Mouse (Mus musculus) urinary bladder, adult 2 months (tissue): ENCODE results near the gene Gm28043. TPM values are rescaled to one million over a fixed set of nuclear protein-coding genes. Genes with fewer than 3 reads are reported as not detected.
A peak's percentile ranks its signal among the peaks of the same experiment; 100 is the strongest.

Source experiments
- DNase-seq: peaks from one replicate; pipeline ENCODE4 v3.0.0; 2022; ENCODE audit warnings: low spot score
- polyA plus RNA-seq: library from polyadenylated mRNA; depleted of rRNA; stranded (reverse); fragments of >200 nt; gene quantifications from 2 replicates; pipeline ENCODE4 v1.2.3, GENCODE M21; 2012

Gm28043 gene
- polyA plus RNA-seq, 1 experiment, result 1.7 TPM

DNA sequence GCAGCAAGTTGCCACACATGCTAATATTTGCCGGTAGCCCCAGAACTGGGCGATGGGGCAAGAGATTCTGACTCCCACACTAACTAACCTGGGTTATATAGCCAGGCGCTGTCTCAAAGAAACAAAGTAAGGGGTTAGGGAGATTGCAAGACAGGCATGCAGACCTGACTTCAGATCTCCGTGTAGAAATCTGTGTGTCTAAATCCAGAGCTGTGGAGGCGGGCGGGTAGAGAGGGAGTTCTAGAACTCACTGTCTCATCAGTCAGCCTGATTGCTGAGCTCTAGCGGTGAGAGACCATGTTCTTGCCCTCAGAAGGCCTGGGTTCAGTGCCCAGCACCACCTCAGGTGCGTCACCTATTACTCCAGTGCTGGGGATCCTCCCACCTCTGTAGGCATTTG, 8.8 kb downstream of the Gm28043 start:
- no peak for DNase-seq

DNA sequence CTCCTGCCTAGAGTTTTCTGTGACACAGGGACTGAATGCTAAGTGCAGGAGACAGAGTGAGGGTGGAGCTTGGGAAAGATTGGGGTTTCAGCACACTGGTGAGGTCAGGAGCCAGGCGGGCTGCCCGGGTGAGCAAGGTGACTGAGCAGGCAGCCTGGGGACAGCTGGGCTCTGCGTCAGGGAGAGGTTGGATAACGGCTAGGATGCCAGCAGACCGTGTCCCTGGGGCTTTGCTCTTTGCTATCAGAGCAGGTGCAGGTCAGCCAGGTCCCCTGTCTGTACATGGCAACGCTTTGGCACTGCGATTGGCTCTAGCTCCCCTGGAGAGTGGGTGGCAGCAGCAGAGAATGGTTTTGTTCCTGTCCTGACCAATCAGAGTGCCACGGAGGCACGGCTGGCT, 12.6 kb downstream of the Gm28043 start:
- no peak for DNase-seq

DNA sequence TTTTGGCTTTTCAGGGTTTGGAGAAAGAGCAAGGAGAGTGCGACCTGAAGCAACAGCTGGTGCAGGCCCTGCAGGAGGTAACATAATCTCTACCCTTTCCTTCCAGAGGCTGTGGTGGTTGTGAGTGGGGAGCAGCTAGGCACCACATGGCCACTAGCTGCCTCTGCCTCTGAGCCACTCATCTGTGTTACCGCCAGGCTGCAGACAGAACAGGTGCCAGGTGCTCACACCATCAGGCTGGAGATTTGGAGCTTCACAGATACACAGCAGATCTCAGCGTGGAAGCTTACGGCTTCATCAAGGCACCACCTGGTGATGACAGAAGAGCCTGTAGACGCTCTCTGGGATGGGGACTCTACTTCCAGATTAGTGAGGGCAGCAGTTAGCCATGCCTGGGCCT, 14.3 kb downstream of the Gm28043 start:
- DNase-seq, result no peak

DNA sequence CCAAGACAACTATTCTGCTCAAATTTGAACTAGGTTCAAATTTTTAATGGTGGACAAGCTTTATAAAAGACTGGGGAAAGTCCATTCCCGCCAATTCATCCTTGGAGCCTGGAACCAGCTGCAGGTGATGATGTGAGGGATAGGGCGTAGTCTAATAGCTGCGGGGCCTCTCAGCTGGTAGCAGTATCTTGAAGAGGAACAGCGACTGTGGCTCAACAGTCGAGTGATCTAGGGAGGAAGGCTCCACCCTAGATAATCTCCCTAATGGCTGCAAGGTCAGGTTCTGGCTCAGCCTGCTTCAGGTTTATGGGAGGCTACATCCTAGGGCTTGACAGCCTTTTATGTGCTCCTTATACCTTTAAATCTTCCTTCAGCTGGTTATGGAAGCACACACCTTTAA, 14.9 kb downstream of the Gm28043 start:
- DNase-seq, result no peak

DNA sequence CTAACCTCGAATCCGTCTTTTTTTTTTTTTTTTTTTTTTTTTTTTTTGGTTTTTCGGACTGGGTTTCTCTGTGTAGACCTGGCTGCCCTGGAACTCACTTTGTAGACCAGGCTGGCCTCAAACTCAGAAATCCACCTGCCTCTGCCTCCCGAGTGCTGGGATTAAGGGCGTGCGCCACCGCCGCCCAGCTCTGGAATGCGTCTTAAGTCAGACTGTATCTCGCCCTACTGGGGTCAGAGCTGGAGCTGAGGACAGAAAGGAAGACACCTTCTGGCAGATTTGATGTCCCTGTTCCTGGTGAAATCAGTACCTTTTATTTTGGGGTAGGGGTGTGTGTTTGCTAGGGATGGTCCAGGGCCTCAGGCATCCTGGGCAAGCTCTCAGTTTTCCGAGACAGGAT, 17.6 kb downstream of the Gm28043 start:
- no peak for DNase-seq

DNA sequence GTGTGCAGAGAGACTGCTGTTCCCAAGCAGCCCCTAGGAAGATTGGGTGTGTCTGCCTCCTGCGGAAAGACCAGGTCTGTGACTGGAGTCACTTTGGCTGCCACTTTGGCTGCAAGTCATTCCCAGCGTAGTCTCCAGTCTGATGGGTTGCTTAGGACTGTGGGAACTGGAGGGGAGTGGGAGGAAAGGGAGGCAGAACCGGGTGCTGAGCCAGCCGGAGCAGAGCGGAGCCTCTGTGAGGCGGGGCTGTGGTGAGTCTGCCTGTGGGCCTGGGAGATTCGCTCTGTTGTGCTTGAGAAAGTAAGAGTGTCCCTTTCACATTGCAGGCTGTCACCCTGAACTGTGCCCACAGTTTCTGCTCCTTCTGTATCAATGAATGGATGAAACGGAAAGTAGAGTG, 20.8 kb downstream of the Gm28043 start:
- no peak for DNase-seq

DNA sequence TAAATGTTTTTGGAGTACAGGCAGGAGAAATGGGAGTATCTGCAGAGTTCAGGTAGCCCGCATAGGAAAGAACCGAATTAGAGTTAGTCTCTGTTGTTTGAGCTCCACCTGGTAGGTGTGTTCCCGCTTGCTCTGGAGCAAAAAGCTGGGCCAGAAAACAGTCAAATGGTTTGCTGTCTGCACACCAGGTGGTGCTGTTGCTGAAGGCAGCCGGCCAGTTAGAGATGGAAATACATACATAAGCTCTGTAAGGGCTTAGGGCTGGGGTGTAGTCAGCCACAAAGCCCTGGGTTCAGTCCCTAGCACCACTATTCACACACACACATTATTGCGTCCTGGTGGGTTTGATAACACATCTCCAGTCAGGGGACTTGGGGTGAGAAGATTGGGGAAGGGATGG, 21.4 kb downstream of the Gm28043 start:
- no peak for DNase-seq

DNA sequence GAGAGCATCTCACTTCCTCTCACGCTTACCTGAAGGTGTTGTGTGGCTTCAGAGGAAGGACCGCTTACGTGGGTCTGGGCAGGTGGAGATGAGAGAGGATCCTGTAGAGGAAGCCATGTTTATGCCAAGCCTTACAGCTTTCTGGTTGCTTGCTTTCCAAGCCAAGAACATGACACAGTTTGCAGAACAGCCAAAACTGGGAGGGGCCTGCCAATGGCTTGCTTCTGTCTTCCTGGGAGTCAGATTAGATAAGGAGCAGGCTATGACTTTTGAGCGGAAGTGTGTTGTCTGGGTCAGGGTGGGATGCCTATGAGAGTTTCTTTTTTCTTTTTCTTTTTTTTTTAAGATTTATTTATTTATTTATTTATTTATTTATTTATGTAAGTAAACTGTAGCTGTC, 22.7 kb downstream of the Gm28043 start:
- DNase-seq, result no peak

DNA sequence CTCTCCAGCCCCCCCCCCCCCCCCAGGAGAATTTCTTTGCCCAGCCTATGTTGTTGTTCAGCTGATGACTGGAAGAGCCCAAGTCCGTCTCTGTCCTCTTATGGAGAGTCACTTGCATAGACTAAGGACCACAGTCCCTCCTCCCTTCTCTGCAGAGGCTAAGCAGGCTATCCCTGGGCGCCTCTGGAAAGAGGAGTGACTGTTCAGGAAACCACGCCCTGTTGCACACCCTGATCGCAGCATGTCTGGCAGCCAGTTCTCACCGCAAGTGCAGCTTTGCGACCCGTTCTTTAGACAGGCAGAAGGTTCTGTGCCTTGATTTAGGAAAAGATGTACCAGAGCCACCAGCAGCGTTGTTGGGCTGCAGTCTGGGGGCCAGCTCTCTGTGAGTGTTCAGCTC, 23.2 kb downstream of the Gm28043 start:
- no peak for DNase-seq

DNA sequence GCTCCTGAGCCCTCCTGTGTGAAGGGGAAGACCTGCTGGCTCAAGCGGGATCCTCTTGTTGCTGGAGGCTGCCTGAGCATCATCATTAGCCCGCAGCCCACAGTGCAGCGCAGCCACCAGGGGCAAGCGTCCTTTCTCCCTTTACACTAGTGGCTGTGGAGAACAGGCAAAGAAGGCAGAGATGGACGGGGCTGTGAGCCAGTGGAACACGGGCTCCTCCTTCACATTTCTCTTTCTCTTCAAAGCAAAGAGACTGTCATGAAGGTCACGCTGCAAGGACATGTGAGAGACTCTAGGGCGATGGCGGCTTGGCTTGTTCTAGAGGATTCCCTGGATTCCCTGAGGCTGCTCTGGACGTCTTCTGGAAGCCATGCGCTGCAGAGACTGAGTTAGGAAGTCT, 26.3 kb downstream of the Gm28043 start:
- no peak for DNase-seq

DNA sequence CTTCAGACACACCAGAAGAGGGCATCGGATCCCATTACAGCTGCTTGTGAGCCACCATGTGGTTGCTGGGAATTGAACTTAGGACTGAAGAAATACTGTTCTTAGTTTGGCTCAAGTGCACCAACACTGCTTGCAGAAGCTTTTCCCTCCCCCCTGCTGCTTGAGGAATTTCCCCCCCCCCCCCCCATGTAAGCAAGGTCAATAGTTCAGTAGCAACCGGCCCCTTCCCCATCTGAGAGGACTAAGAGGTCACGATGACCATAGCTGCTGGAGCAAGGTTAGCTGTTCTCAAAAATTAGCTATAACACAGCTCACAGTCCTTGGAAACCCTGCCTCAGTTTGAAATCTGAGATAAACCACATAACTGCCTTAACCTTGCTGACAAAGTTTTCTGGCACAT, 27.5 kb downstream of the Gm28043 start:
- DNase-seq, result no peak

DNA sequence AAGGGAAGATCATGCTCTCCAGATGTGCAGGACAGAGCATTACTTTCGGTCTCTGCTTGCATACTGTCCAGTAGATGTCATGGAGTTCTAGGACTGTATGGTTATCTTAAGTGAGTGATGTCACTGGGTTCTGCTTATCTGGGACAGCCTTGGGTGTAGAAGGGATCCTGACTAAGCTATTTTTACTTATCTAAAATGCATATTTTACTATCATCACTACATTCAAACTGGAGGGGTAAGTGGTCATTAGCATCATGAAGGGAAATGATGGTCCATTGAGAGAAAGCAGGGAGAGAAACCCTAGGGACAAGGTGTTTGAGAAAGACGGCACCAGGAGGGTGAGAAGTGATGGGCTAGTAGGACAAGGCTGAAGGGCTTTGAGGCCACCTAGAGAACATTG, 43.6 kb downstream of the Gm28043 start:
- no peak for DNase-seq

DNA sequence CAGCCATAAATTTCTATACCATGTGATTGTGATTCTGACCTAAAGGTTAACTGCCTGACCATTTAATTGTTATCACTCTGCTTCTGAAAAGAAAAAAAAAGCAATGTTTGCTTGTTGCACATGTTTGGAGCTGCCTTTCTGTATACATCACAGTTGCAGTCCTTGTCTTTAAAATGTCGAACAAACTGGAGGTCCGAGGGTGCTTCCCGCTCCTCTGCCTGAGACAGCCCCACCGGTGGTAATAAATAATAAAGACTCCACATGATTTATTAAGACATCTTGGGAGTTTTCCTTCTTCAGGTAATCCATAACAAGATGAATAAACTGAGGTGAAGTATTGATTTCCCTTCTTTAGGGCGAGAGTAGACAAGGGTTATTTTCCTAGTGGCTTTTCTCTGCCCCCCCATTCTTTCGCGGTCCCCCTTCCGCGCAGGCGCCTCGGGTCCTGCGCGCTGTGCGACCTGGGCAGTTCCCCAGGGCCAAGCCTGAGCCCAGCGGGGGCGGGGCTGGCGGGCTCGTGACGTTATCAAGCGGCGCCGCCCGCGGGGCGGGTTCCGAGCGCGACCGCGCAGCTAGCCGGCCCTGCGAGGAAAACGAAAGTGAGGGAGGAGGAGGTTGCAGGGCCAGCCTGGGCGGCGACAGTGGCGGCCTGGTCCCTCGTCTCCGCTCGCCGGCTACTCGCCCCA, 45.5 kb downstream of the Gm28043 start, which contains the start of gene Cmtr1:
Gene Cmtr1 (plus strand): TSS at position 520 of the 686 bp plus-strand sequence.
- DNase-seq, result peak; percentile 96

DNA sequence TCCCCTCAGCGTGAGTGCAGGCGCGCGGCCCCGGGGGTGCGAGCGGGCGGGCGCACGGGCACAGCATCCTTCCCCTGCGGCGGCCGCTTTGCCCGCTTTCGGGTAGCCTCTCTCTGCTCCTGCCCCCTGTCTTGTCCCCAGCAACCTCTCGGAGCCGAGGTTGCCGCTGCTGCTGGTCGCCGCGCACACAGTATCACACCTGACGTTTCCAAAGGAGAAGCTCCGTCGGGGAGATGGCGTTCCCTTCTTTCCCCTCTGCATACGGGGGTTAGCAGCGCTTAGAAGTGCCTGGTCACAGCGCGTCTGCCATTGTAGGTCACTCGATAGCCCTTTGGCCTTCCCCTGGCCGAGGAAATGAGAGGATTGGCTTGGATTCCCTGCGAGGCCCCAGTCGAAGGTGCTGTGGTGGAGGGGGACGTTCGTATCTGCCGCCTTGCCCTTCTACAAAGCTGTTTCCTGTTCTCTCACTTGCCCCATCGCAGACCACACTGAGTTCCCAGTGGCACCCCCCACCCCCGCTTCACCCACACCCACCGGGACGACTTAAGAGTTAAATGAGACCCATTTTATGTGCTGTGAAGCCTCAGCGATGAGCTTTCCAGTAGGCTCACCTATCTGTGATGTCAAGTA, 46.2 kb downstream of the Gm28043 start:
- DNase-seq, result no peak

DNA sequence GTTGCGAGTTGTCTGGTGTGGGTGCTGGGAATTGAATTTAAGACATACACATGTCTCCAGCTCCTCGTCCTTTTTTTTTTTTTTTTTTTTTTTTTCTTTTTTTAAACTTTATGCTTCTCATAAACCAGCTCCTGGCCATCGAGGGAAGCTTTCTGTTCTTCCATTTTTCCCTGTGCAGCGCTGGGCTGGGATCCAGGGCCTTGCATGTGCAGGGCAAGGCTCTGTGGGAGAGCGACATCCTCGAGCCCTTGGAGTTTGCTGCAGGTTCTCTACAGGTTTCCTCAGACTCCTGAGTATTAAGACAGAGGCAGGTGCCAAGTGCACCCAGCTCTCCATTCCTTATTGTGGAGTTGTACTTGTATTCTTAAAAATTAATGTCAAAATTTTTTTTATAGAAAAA, 47.5 kb downstream of the Gm28043 start:
- no peak for DNase-seq

DNA sequence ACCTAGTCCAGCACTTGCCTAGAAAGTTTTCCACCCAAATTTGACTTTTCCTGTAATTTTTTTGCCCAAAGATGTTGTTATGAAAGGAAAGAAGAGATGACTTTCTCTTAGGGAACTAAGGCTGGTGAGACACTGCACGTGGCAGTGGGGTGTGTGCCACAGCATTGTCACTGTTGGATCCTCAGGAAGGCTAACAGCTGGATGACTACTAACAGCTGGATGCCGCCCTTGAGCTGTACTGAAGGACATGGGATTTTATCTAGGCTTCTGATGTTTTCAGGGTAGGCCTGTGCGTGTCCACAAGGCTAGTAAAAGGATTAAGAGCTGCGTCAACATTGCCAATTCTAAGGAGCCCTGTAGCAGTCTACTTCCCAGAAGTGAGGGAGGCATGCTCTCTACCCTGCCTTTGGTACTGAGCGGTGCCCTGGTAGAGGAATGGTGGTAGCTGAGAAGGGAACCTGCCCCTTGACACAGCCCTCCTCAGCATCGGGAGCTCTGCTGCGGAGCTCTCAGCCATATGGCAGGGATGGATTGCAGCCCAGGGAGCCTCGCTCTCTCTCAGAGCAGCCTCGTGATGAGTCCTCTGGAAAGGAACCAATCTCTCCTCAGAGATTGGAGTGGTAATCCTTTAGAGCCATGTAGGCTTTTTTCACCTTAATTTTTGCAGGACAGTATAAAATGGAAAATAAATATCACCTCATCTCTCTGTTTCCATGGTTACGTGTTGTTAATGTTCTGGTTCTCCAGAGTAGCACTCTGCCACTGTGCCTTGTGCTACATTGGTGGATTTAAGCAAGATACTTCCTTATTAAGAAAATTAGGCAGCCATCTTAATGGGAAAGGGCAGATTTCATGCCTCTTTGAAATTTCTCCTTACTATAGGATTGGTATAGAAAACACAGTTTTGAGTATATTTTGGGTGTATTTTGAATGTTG, 53.6 kb downstream of the Gm28043 start:
- no peak for DNase-seq

DNA sequence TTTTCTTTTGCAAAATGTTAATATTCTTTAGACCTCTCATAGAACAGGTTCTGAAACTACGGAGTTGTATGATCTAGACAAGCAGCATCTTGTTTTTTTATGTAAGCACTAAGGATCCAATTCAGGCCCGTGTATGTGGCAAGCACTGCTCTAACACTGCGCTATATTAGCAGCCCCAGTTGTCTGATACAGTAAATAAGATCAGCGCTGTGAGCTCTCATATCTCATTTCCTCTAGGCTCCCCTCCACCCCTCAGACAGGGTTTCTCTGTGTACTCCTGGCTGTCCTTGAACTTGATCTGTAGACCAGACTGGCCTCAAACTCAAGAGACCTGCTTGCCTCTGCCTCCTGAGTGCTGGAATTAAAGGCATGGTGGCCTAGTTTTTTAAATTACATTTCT, 54.4 kb downstream of the Gm28043 start:
- DNase-seq, result no peak

DNA sequence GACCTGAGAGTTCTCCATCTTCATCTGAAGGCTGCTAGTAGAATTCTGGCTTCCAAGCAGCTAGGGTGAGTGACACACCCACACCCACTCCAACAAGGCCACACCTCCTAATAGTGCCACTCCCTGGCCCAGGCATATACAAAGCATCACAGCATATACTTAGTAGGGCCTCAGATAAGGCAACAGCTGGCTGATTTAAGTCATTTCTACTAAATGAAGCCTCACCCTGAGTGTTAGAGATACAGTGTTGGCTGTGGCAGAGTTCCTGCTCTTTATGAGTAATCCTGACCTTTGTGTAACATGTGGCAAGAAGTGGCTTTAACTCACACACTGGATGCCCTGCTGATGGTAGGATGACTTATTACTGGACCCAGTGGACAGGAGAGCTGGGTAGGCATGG, 55.3 kb downstream of the Gm28043 start:
- no peak for DNase-seq

DNA sequence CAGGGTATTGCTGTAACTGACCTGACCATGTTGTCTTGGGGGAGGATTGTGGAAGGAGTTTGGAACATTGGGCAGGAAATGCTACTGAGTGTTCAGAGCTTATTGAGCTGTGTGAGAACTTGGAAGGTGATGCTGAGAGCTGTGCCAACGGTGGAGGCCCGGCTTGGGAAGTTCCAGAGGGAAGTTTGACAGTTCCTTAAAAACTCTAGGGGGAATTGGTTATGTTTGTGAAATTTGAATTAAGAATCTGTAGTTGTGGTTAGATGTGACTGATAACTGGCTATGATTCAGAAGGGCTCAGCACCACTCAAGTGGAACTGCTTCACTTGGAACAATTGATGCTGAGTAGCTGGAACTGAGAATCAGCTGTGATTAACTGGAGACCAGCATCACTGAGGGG, 56.3 kb downstream of the Gm28043 start:
- no peak for DNase-seq

DNA sequence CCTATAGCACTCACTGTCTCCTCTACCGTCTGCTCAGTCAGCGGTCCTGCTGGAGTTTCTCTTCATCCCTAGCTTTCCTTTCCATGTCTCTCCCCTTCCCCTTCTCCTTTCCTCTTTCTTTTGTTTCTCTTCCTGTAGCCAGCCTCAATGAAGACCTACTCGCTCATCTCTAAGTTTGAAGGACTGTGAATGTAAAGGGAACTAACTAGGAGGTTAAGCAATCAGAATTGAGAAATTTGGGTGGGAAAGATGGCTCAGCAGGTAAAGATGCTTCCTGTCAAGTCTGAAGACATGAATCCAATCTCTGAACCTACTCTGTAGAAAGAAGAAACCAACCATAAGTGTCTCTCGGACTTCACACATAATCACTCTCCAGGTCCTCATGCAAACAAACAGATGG, 58.6 kb downstream of the Gm28043 start:
- no peak for DNase-seq

DNA sequence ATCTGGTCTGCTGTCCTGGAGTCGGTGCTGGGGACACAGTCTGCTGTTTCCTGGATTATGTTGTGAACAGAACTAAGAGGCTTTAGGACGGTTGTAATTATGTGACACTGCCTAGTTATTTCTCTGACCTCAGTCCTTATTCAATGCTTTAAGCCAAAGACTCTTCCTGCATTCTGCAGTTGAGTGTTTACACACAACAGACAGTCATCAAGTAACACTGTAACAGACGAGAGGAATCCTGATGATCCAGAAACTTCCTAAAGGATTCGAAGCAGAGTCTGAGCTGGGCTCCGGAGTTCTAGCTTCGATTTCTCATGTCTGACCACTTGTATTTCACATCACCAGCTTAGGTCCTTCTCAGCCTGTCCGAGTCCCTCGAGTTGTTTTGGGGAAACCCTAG, 63.9 kb downstream of the Gm28043 start:
- DNase-seq, result no peak

DNA sequence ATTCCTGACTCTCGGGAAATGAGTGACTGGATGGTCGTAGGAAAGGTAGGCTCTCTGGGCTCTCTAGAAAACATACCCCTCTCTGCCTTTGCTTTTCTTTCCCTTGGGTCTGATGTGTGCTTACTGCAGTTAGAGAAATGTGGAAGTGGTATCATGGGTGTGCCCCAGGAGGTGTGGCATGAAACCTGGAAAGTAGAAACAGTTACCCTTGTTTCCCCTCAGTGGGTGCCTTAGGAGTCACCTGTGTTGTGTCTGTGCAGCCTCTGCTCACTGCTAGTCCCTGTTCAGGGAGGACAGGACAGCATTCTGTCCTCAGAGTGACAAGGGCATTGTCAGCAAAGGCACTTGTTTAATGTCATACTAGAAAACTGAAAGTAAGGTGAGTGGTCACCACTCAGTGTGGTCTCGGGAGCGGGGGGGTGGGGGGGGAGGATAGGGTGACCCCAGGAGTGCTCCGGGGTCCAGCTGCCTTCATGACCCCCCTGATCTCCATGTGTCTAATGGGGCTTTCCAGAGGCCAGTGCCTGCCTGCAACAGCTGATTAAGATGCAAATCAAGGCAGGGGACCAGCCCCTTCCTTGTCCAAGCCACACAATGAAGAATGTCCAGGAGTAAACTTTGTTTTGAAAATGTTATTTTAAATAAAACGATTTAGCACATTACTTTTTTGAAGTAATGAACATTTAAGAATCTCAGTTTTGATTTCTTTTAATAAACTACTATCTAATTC, 64.5 kb downstream of the Gm28043 start:
- DNase-seq, result no peak
